Mouse (Mus musculus): ENCODE data around the gene Fam122a. TPM values are rescaled to one million over a fixed set of nuclear protein-coding genes. Genes with fewer than 3 reads are reported as not detected.

Gene Fam122a
- polyA plus RNA-seq, 1 experiment from 2014 or later: 49.7 TPM

- no peak overlapping the region for H3K4me3 ChIP-seq (replicated peaks)
- peaks cover 5% of the 10 kb centered on the region; the same call in 1 of the 2 replicates for H3K4me1 ChIP-seq
- no peaks in the 10 kb centered on the region for H3K27me3 ChIP-seq
- H3K27ac ChIP-seq: no peak overlapping the region
- no peaks in the 10 kb centered on the region for H3K36me3 ChIP-seq
- no peak for ATAC-seq (replicated peaks; ENCODE audit: low FRiP score)
- no peak overlapping the region for H3K4me2 ChIP-seq
- 60% methylated on average over 2 of the region's 2 CpGs for WGBS
- H3K9me3 ChIP-seq (replicated peaks): no peaks in the 10 kb centered on the region
- no peak overlapping the region for H3K9ac ChIP-seq
Observed at GRCm38 (mm10) chr19:24480916-24481315, 3.8 kb upstream of the Fam122a start.

GRCm38 (mm10) chr19:24476461-24476860 is 695 bp downstream of the Fam122a start:
- Histone ChIP-seq H3K27me3 (no peaks in the 10 kb centered on the region), H3K4me3 (replicated peaks) (peak overlapping the region; percentile 88), H3K9me3 (replicated peaks) (no peaks in the 10 kb centered on the region), H3K36me3 (peaks cover 14% of the 10 kb centered on the region), H3K4me1 (peaks cover 13% of the 10 kb centered on the region), H3K9ac (peak overlapping the region; percentile 89), H3K4me2 (peak overlapping the region; percentile 83), H3K27ac (peak overlapping the region; percentile 96)
- WGBS: under 1% methylated on average over 11 of the region's 11 CpGs
- ATAC-seq (replicated peaks; ENCODE audit: low FRiP score): no peak

GRCm38 (mm10) chr19:24475281-24475680 is 1.9 kb downstream of the Fam122a start:
- H3K4me2 ChIP-seq: 0 out of 2 replicates have a peak overlapping the region, but pooled peaks have one; percentile 12
- H3K36me3 ChIP-seq: peaks cover 14% of the 10 kb centered on the region
- no peaks in the 10 kb centered on the region for H3K9me3 ChIP-seq (replicated peaks)
- no peak for ATAC-seq (replicated peaks; ENCODE audit: low FRiP score)
- peaks cover 13% of the 10 kb centered on the region for H3K4me1 ChIP-seq
- 83% methylated on average over 6 of the region's 6 CpGs for WGBS
- H3K27me3 ChIP-seq: no peaks in the 10 kb centered on the region
- H3K9ac ChIP-seq: no peak overlapping the region
- no peak overlapping the region for H3K27ac ChIP-seq
- H3K4me3 ChIP-seq (replicated peaks): no peak overlapping the region

- H3K9ac ChIP-seq: no peak overlapping the region
- no peak overlapping the region for H3K4me2 ChIP-seq
- peaks cover 25% of the 10 kb centered on the region for H3K4me1 ChIP-seq
- WGBS: 93% methylated on average over 5 of the region's 5 CpGs
- no peaks in the 10 kb centered on the region for H3K9me3 ChIP-seq (replicated peaks)
- H3K27me3 ChIP-seq: no peaks in the 10 kb centered on the region
- peaks cover 14% of the 10 kb centered on the region for H3K36me3 ChIP-seq
- H3K27ac ChIP-seq: no peak overlapping the region
- no peak for ATAC-seq (replicated peaks; ENCODE audit: low FRiP score)
- H3K4me3 ChIP-seq (replicated peaks): no peak overlapping the region
Observed at GRCm38 (mm10) chr19:24472512-24472911, 4.6 kb downstream of the Fam122a start.

GRCm38 (mm10) chr19:24471538-24471937 is 5.6 kb downstream of the Fam122a start:
- no peak overlapping the region for H3K9ac ChIP-seq
- no peak overlapping the region for H3K4me3 ChIP-seq (replicated peaks)
- peaks cover 25% of the 10 kb centered on the region for H3K4me1 ChIP-seq
- H3K36me3 ChIP-seq: peaks cover 14% of the 10 kb centered on the region
- no peak overlapping the region for H3K27ac ChIP-seq
- H3K4me2 ChIP-seq: no peak overlapping the region
- WGBS: 92% methylated on average over 6 of the region's 6 CpGs
- H3K9me3 ChIP-seq (replicated peaks): no peaks in the 10 kb centered on the region
- no peak for ATAC-seq (replicated peaks; ENCODE audit: low FRiP score)
- H3K27me3 ChIP-seq: no peaks in the 10 kb centered on the region

GRCm38 (mm10) chr19:24469216-24469615 is 7.9 kb downstream of the Fam122a start:
- Histone ChIP-seq H3K9ac (no peak overlapping the region), H3K4me2 (no peak overlapping the region), H3K4me1 (peaks cover 15% of the 10 kb centered on the region), H3K9me3 (replicated peaks) (no peaks in the 10 kb centered on the region), H3K4me3 (replicated peaks) (no peak overlapping the region), H3K27me3 (no peaks in the 10 kb centered on the region), H3K36me3 (peaks cover 11% of the 10 kb centered on the region; the same call in 1 of the 2 replicates), H3K27ac (0 out of 2 replicates have a peak overlapping the region, but pooled peaks have one; percentile 60)
- 26% methylated on average over 4 of the region's 4 CpGs for WGBS
- ATAC-seq (replicated peaks; ENCODE audit: low FRiP score): peak; percentile 79

- no peak overlapping the region for H3K9ac ChIP-seq
- H3K4me1 ChIP-seq: peaks cover 15% of the 10 kb centered on the region
- WGBS: 55% methylated on average over 3 of the region's 3 CpGs
- no peaks in the 10 kb centered on the region for H3K9me3 ChIP-seq (replicated peaks)
- no peaks in the 10 kb centered on the region for H3K27me3 ChIP-seq
- H3K4me2 ChIP-seq: no peak overlapping the region
- peaks cover 7% of the 10 kb centered on the region; the same call in 1 of the 2 replicates for H3K36me3 ChIP-seq
- ATAC-seq (replicated peaks; ENCODE audit: low FRiP score): no peak
- H3K27ac ChIP-seq: peak overlapping the region; percentile 60; the same call in 1 of the 2 replicates
- H3K4me3 ChIP-seq (replicated peaks): no peak overlapping the region
Observed at GRCm38 (mm10) chr19:24468616-24469015, 8.5 kb downstream of the Fam122a start.

- Histone ChIP-seq H3K4me3 (replicated peaks) (no peak overlapping the region), H3K27me3 (no peaks in the 10 kb centered on the region), H3K27ac (no peak overlapping the region), H3K36me3 (no peaks in the 10 kb centered on the region), H3K9me3 (replicated peaks) (no peaks in the 10 kb centered on the region), H3K9ac (no peak overlapping the region), H3K4me2 (no peak overlapping the region), H3K4me1 (no peaks in the 10 kb centered on the region)
- no peak for ATAC-seq (replicated peaks; ENCODE audit: low FRiP score)
- 100% methylated on average over 2 of the region's 3 CpGs for WGBS
Observed at GRCm38 (mm10) chr19:24463011-24463410, 14.1 kb downstream of the Fam122a start.

- 0 out of 2 replicates have a peak, but pooled peaks cover 4% of the 10 kb centered on the region for H3K4me1 ChIP-seq
- no peak overlapping the region for H3K4me2 ChIP-seq
- no peak overlapping the region for H3K4me3 ChIP-seq (replicated peaks)
- no peak for ATAC-seq (replicated peaks; ENCODE audit: low FRiP score)
- no peak overlapping the region for H3K27ac ChIP-seq
- H3K9ac ChIP-seq: no peak overlapping the region
- H3K9me3 ChIP-seq (replicated peaks): no peaks in the 10 kb centered on the region
- no peaks in the 10 kb centered on the region for H3K27me3 ChIP-seq
- no peaks in the 10 kb centered on the region for H3K36me3 ChIP-seq
- WGBS: 95% methylated on average over 6 of the region's 6 CpGs
Observed at GRCm38 (mm10) chr19:24456591-24457231, 20.4 kb downstream of the Fam122a start.

- no peaks in the 10 kb centered on the region for H3K27me3 ChIP-seq
- no peak for ATAC-seq (replicated peaks; ENCODE audit: low FRiP score)
- no peak overlapping the region for H3K9ac ChIP-seq
- no peak overlapping the region for H3K4me2 ChIP-seq
- no peak overlapping the region for H3K27ac ChIP-seq
- H3K4me3 ChIP-seq (replicated peaks): no peak overlapping the region
- 0 out of 2 replicates have a peak, but pooled peaks cover 4% of the 10 kb centered on the region for H3K4me1 ChIP-seq
- WGBS: 81% methylated on average over 6 of the region's 6 CpGs
- H3K9me3 ChIP-seq (replicated peaks): no peaks in the 10 kb centered on the region
- H3K36me3 ChIP-seq: no peaks in the 10 kb centered on the region
Observed at GRCm38 (mm10) chr19:24455249-24455960, 21.8 kb downstream of the Fam122a start.

- 74% methylated on average over 2 of the region's 2 CpGs for WGBS
- Histone ChIP-seq H3K9ac (no peak overlapping the region), H3K4me3 (replicated peaks) (no peak overlapping the region), H3K36me3 (no peaks in the 10 kb centered on the region), H3K27me3 (no peaks in the 10 kb centered on the region), H3K27ac (no peak overlapping the region), H3K4me1 (0 out of 2 replicates have a peak, but pooled peaks cover 4% of the 10 kb centered on the region), H3K9me3 (replicated peaks) (no peaks in the 10 kb centered on the region), H3K4me2 (no peak overlapping the region)
- ATAC-seq (replicated peaks; ENCODE audit: low FRiP score): no peak
Observed at GRCm38 (mm10) chr19:24454451-24454850, 22.7 kb downstream of the Fam122a start.

GRCm38 (mm10) chr19:24453379-24453778 is 23.8 kb downstream of the Fam122a start:
- WGBS: 81% methylated on average over 13 of the region's 13 CpGs
- H3K4me2 ChIP-seq: no peak overlapping the region
- no peak for ATAC-seq (replicated peaks; ENCODE audit: low FRiP score)
- H3K4me3 ChIP-seq (replicated peaks): no peak overlapping the region
- H3K4me1 ChIP-seq: 0 out of 2 replicates have a peak, but pooled peaks cover 4% of the 10 kb centered on the region
- no peak overlapping the region for H3K9ac ChIP-seq
- no peaks in the 10 kb centered on the region for H3K36me3 ChIP-seq
- no peaks in the 10 kb centered on the region for H3K27me3 ChIP-seq
- H3K27ac ChIP-seq: no peak overlapping the region
- H3K9me3 ChIP-seq (replicated peaks): no peaks in the 10 kb centered on the region
